Mouse (Mus musculus) MEL (cell line): ENCODE measurements around the gene Itprid1. TPM values are rescaled to one million over a fixed set of nuclear protein-coding genes. Genes with fewer than 3 reads are reported as not detected.

Experiments used
- DNase-seq: peaks from one replicate; pipeline ENCODE4 v3.0.0; 2011; ENCODE audit warnings: low read depth, low spot score
- H3K27ac ChIP-seq: 2 replicates; pipeline ENCODE4 v1.5.1; 2012; ENCODE audit warnings: low read depth, mild to moderate bottlenecking, control low read depth, low read length, moderate library complexity; ENCODE audit not compliant: control insufficient read depth
- H3K27me3 ChIP-seq, 2 experiments: fragments of 150-350 bp in 1 of 2; sonication (generic) in 1 of 2; 2 replicates each; pipeline ENCODE4 v1.6.1; 2012; ENCODE audit warnings: low read length in 2 of 2, mild to moderate bottlenecking in 2 of 2, improper control_type of control experiment in 1 of 2, moderate library complexity in 1 of 2; ENCODE audit not compliant: insufficient read depth in 2 of 2, control insufficient read depth in 1 of 2
- H3K36me3 ChIP-seq, 2 experiments: 2 replicates each; pipeline ENCODE4 v1.6.1; 2012 to 2014; ENCODE audit warnings: low read length in 2 of 2, improper control_type of control experiment in 1 of 2, inconsistent platforms in 1 of 2, mild to moderate bottlenecking in 1 of 2; ENCODE audit not compliant: insufficient read depth in 2 of 2, control insufficient read depth in 1 of 2
- H3K4me1 ChIP-seq, 2 experiments: fragments of 150-350 bp in 1 of 2; sonication (generic) in 1 of 2; 2 replicates each; pipeline ENCODE4 v1.6.1; 2012; ENCODE audit warnings: low read length in 2 of 2, improper control_type of control experiment in 1 of 2, mild to moderate bottlenecking in 1 of 2; ENCODE audit not compliant: insufficient read depth in 2 of 2, control insufficient read depth in 1 of 2
- H3K4me3 ChIP-seq, 2 experiments: fragments of 150-350 bp in 1 of 2; sonication (generic) in 1 of 2; 2 replicates each; pipeline ENCODE4 v1.5.1; 2012; ENCODE audit warnings: low read depth in 2 of 2, low read length in 2 of 2, mild to moderate bottlenecking in 2 of 2, moderate library complexity in 2 of 2, control low read depth in 1 of 2, improper control_type of control experiment in 1 of 2; ENCODE audit not compliant: control insufficient read depth in 1 of 2, insufficient read depth in 1 of 2
- H3K79me2 ChIP-seq: 2 replicates; pipeline ENCODE4 v1.6.1; 2012; ENCODE audit warnings: mild to moderate bottlenecking, low read length, moderate library complexity; ENCODE audit not compliant: control insufficient read depth, poor library complexity, insufficient read depth
- H3K9ac ChIP-seq: 2 replicates; pipeline ENCODE4 v1.6.1; 2012; ENCODE audit warnings: low read depth, mild to moderate bottlenecking, control low read depth, low read length, moderate library complexity; ENCODE audit not compliant: control insufficient read depth, poor library complexity, severe bottlenecking
- H3K9me3 ChIP-seq: fragments of 150-350 bp; sonication (generic); replicated peaks from 2 replicates; pipeline ENCODE4 v1.6.1; 2012; ENCODE audit warnings: mild to moderate bottlenecking, low read length, improper control_type of control experiment, moderate library complexity; ENCODE audit not compliant: insufficient read depth
- E2F4 ChIP-seq: IDR thresholded peaks from 2 replicates; pipeline ENCODE4 v1.6.1; 2011; ENCODE audit warnings: low read depth, low read length, improper control_type of control experiment, borderline replicate concordance
- ELF1 ChIP-seq: IDR thresholded peaks from 2 replicates; pipeline ENCODE4 v1.6.1; 2014; ENCODE audit warnings: low read depth, mild to moderate bottlenecking, inconsistent platforms, low read length, improper control_type of control experiment, moderate library complexity
- ETS1 ChIP-seq: IDR thresholded peaks from 2 replicates; pipeline ENCODE4 v1.6.1; 2012; ENCODE audit warnings: low read depth, mild to moderate bottlenecking, inconsistent platforms, low read length, improper control_type of control experiment, moderate library complexity
- GABPA ChIP-seq: IDR thresholded peaks from 2 replicates; pipeline ENCODE4 v1.6.1; 2012; ENCODE audit warnings: low read depth, mild to moderate bottlenecking, inconsistent platforms, low read length, improper control_type of control experiment, moderate library complexity
- GATA1 ChIP-seq: IDR thresholded peaks from 2 replicates; pipeline ENCODE4 v1.6.1; 2011; ENCODE audit warnings: low read depth, low read length, improper control_type of control experiment
- HCFC1 ChIP-seq: IDR thresholded peaks from 2 replicates; pipeline ENCODE4 v1.6.1; 2012; ENCODE audit warnings: low read depth, mild to moderate bottlenecking, inconsistent platforms, low read length, improper control_type of control experiment, moderate library complexity
- KAT2A ChIP-seq: conservative IDR thresholded peaks from 2 replicates; pipeline ENCODE4 v1.6.1; 2012; ENCODE audit warnings: low read depth, low read length, improper control_type of control experiment, inconsistent platforms
- MAZ ChIP-seq: IDR thresholded peaks from 2 replicates; pipeline ENCODE4 v1.6.1; 2012; ENCODE audit warnings: low read depth, mild to moderate bottlenecking, inconsistent platforms, low read length, improper control_type of control experiment
- MYB ChIP-seq: IDR thresholded peaks from 2 replicates; pipeline ENCODE4 v1.6.1; 2011; ENCODE audit warnings: mild to moderate bottlenecking, low read depth, low read length, improper control_type of control experiment
- NRF1 ChIP-seq: IDR thresholded peaks from 2 replicates; pipeline ENCODE4 v1.6.1; 2014; ENCODE audit warnings: low read depth, mild to moderate bottlenecking, inconsistent platforms, low read length, improper control_type of control experiment, moderate library complexity; ENCODE audit not compliant: poor library complexity, insufficient read depth, severe bottlenecking
- POLR2A ChIP-seq, 2 experiments: IDR thresholded peaks; 2 replicates each; pipeline ENCODE4 v1.6.1; 2011 to 2012; ENCODE audit warnings: low read length in 2 of 2, mild to moderate bottlenecking in 2 of 2, control low read depth in 1 of 2, improper control_type of control experiment in 1 of 2, low read depth in 1 of 2, moderate library complexity in 1 of 2; ENCODE audit not compliant: control insufficient read depth in 1 of 2, insufficient read depth in 1 of 2, poor library complexity in 1 of 2
- POLR2AphosphoS2 ChIP-seq: IDR thresholded peaks from 2 replicates; pipeline ENCODE4 v1.6.1; 2011; ENCODE audit warnings: low read length, improper control_type of control experiment
- POLR2AphosphoS5 ChIP-seq: IDR thresholded peaks from 2 replicates; pipeline ENCODE4 v1.6.1; 2012; ENCODE audit warnings: low read depth, borderline replicate concordance, mild to moderate bottlenecking, inconsistent platforms, low read length, moderate library complexity, mixed read lengths
- TBP ChIP-seq: IDR thresholded peaks from 2 replicates; pipeline ENCODE4 v1.8.0; 2011; ENCODE audit warnings: low read depth, low read length, improper control_type of control experiment
- TCF12 ChIP-seq: IDR thresholded peaks from 2 replicates; pipeline ENCODE4 v1.6.1; 2014; ENCODE audit warnings: low read depth, mild to moderate bottlenecking, inconsistent platforms, low read length, improper control_type of control experiment, moderate library complexity
- UBTF ChIP-seq: IDR thresholded peaks from 2 replicates; pipeline ENCODE4 v1.6.1; 2012; ENCODE audit warnings: low read depth, mild to moderate bottlenecking, inconsistent platforms, low read length, improper control_type of control experiment, moderate library complexity, borderline replicate concordance; ENCODE audit not compliant: insufficient read depth
- USF1 ChIP-seq: IDR thresholded peaks from 2 replicates; pipeline ENCODE4 v1.6.1; 2014; ENCODE audit warnings: low read depth, mild to moderate bottlenecking, inconsistent platforms, low read length, improper control_type of control experiment, moderate library complexity
- USF2 ChIP-seq, 2 experiments: IDR thresholded peaks; 2 replicates each; pipeline ENCODE4 v1.6.1; 2011 to 2012; ENCODE audit warnings: improper control_type of control experiment in 2 of 2, low read length in 2 of 2, borderline replicate concordance in 1 of 2, inconsistent platforms in 1 of 2, low read depth in 1 of 2, mild to moderate bottlenecking in 1 of 2; ENCODE audit not compliant: insufficient read depth in 1 of 2
- ZC3H11A ChIP-seq: IDR thresholded peaks from 2 replicates; pipeline ENCODE4 v1.6.1; 2012; ENCODE audit warnings: low read depth, mild to moderate bottlenecking, inconsistent platforms, low read length, improper control_type of control experiment
- ZMIZ1 ChIP-seq: IDR thresholded peaks from 2 replicates; pipeline ENCODE4 v1.6.1; 2012; ENCODE audit warnings: low read depth, mild to moderate bottlenecking, inconsistent platforms, low read length, improper control_type of control experiment, moderate library complexity
- polyA plus RNA-seq, 2 experiments: library from polyadenylated mRNA; stranded (reverse) in 1 of 2; unstranded in 1 of 2; fragments of >175 nt in 1 of 2; fragments of >200 nt in 1 of 2; gene quantifications; 2 replicates each; pipeline versions ENCODE4 v1.2.1 to v1.2.4; 2012; ENCODE audit warnings: low replicate concordance in 2 of 2, low read depth in 1 of 2; ENCODE audit not compliant: insufficient read length in 2 of 2, insufficient read depth in 1 of 2, missing spikeins in 1 of 2
- total RNA-seq: library from RNA; depleted of rRNA; stranded (reverse); fragments of 300-350 nt; gene quantifications from 2 replicates; pipeline ENCODE4 v1.2.3, GENCODE M21; 2012; rRNA removed

The Itprid1 gene
- total and polyA plus RNA-seq, 3 experiments: not detected

DNA sequence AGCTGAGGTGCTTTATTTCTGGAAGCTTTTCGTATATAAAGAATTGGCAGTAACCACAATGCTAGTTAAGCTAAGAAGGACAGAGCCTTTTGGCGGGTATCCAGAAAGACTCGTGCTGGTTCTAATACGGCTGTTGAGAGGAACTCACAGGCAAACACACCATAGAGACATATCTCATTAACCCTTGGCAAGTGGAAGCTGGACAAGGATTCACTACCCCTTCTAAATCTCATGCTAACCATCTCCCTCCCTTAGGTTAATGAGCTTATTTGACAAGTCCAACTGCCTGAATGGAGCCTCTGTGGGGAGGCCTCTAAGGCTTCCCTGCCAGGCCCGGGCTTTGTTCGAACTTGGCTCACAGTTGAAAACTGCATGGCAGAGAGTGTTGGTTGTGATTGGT is 190.6 kb downstream of the Itprid1 start:
- no peak overlapping the region for H3K27ac ChIP-seq
- no peak overlapping the region for H3K4me3 ChIP-seq
- TF ChIP-seq USF2 (IDR thresholded peaks at IDR 0.05; ENCODE audit: borderline replicate concordance in 1 of 2, insufficient read depth in 1 of 2, low read depth in 1 of 2, low read length in 2 of 2) (no peak), ZC3H11A (no peak), POLR2A (IDR thresholded peaks at IDR 0.05; ENCODE audit: control insufficient read depth in 1 of 2, insufficient read depth in 1 of 2, low read depth in 1 of 2, low read length in 2 of 2, poor library complexity in 1 of 2) (no peak), TBP (no peak), E2F4 (no peak), TCF12 (no peak), HCFC1 (no peak), UBTF (no peak), MAZ (no peak), MYB (no peak), ZMIZ1 (no peak), GATA1 (no peak), ETS1 (no peak), POLR2AphosphoS2 (no peak), POLR2AphosphoS5 (no peak), KAT2A (no peak)
- no peaks in the 10 kb centered on the region for H3K9me3 ChIP-seq
- no peaks in the 10 kb centered on the region for H3K4me1 ChIP-seq
- H3K79me2 ChIP-seq: no peaks in the 10 kb centered on the region
- no peaks in the 10 kb centered on the region for H3K27me3 ChIP-seq
- DNase-seq: no peak
- no peaks in the 10 kb centered on the region for H3K36me3 ChIP-seq
- no peak overlapping the region for H3K9ac ChIP-seq

DNA sequence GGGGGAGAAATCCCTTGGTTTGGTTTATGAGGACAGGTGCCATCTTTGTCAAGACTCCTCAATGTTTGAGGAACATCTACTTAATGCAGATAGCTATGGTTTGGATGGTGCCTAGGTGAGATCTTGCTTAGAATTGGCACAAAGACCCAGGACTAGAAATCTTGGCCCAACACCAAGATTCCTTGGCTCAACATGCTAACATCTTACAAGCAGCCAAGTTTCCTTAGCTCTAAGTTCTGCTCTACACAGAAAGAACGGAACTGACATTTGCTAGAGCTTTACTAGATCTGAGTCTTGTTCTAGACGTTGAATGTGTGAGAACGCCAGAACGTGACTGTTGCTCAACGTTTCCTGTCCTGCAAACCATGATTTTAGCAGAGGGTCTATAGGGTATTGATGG is 191.3 kb downstream of the Itprid1 start:
- Histone ChIP-seq H3K4me3 (no peak overlapping the region), H3K9ac (no peak overlapping the region), H3K4me1 (no peaks in the 10 kb centered on the region), H3K36me3 (no peaks in the 10 kb centered on the region), H3K27ac (no peak overlapping the region), H3K79me2 (no peaks in the 10 kb centered on the region), H3K27me3 (no peaks in the 10 kb centered on the region), H3K9me3 (no peaks in the 10 kb centered on the region)
- no peak for DNase-seq
- TF ChIP-seq ZC3H11A: no peak
- TF ChIP-seq ELF1: no peak
- TF ChIP-seq HCFC1: no peak
- TF ChIP-seq TBP: no peak
- TF ChIP-seq MYB: no peak
- no peak for TF ChIP-seq USF1
- TF ChIP-seq USF2 (IDR thresholded peaks at IDR 0.05; ENCODE audit: borderline replicate concordance in 1 of 2, insufficient read depth in 1 of 2, low read depth in 1 of 2, low read length in 2 of 2): no peak
- no peak for TF ChIP-seq POLR2A (IDR thresholded peaks at IDR 0.05; ENCODE audit: control insufficient read depth in 1 of 2, insufficient read depth in 1 of 2, low read depth in 1 of 2, low read length in 2 of 2, poor library complexity in 1 of 2)
- TF ChIP-seq NRF1: no peak
- TF ChIP-seq GABPA: no peak
- TF ChIP-seq POLR2AphosphoS5: no peak

Other genes with a start within 250 kb of the Itprid1 start
- gene Neurod6, start 155.6 kb upstream of the Itprid1 start, total RNA-seq: not detected in 2 replicates
- gene Neurod6, start 155.6 kb upstream of the Itprid1 start, polyA plus RNA-seq: not detected
- not detected in 2 replicates for gene Ppp1r17, start 180.6 kb downstream of the Itprid1 start, total RNA-seq
- gene Ppp1r17, start 180.6 kb downstream of the Itprid1 start, polyA plus RNA-seq: not detected